Mouse (Mus musculus) layer of hippocampus, adult 9-11 months (tissue): Measurements from ENCODE around the gene Btnl9.
A peak's percentile ranks its signal among the peaks of the same experiment; 100 is the strongest.
"Not testable (repeated sequence)": the region's sequence is repeated elsewhere in the genome, so short reads cannot be mapped to it uniquely, and the experiment has no call there.

Experiments
- DNase-seq: peaks from one replicate; pipeline ENCODE4 v3.0.0; 2022

Gene Btnl9

DNA sequence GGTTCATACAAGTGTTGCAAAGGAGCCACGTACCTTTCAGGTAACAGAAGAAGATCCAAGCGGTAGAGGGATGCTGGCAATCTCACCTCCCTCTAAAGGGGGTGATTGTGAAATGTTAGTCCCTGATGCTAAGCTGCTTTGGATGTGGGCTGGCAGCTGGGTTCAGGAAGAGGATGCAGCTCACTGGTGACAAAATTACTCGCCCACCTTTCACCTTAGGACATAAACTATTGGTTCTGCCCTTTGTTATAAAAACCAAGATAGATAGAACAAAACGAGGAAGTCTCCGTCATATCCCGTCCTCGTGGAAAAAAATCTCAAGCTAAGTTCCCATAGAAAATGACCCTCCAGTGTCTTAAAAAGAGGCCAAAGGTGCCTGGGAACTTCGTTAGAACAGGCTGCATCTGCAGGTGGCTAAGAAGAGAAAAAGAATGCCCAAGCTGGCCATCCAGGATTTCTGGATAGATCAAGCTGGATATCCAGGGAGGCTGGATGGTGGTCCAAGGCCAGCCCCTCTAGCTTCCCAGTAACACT lies at the start of gene Btnl9:
Btnl9 (minus strand) TSS at position 205 of the 534 bp plus-strand sequence.
- no peak for DNase-seq

DNA sequence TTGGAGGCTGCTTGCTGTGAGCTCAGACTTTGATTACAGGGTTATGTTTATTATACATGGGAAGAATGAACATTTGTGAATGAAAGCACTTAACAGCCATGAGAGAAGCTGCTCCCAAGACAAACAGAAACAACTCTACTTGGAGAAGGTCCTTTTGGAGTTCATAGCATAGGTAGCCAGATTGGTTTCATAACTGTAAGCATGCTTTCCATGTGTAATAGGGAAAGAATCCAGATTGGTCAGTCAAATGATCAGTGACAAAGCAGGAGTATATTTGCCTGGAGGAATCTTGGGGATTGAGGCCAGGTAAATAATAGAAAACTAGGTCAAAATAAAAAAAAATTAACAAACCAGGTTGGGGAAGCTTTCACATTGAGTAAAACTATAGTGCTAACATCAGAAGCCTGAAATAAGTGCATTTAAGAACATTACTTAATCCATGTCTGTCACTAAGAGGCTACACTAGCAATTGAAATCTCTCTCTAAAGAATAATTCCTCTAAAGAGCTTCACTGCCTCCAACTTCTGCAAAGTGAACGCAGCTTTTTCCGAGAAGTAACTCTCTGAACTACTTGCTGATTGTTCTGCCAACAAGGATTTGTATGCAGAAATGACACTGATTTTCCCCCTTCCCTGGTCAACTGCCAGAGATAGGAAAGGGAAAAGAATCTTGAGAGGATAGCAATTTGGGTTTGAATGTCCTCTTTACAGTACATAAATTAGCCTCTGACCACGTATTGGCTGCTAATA lies 48.7 kb upstream of the Btnl9 start:
- DNase-seq: no peak

DNA sequence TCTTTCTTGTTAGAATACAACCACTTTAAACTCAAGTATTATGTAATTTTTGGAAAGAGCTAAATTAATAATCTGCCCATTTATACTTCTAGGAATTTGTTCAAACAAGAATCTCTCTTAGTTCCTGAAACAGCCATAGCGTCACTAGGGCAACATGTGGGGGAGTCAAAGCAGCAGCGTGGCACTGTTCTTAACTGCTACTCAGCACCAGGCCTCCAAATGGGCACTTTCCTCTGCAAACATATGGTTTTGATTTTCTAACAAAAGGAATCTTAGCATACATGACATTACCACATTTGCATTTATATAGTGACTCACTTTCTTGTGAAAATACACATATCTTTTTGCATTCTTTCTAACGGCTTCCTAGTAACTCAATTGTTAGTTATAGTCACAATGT lies 45.8 kb upstream of the Btnl9 start:
- DNase-seq: no peak

DNA sequence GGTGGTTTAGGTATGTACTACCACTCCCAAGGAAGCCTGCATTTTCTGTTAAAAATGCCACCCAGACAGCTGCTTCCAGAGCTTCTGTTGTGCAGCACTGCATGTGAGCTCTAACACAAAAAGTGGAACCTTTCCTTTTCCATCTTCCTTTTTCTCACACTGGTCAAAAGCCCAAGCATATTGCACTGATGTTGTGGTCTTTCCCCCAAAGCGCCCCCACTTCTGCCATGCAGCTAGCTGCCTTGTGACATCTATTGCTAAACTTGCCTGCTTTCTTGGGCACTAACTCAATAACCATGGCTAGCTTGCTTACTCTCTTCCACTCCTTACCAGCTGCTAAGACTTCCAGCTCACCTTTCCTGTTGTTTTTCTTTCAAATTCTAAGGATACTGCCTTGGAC lies 37.5 kb upstream of the Btnl9 start:
- no peak for DNase-seq

DNA sequence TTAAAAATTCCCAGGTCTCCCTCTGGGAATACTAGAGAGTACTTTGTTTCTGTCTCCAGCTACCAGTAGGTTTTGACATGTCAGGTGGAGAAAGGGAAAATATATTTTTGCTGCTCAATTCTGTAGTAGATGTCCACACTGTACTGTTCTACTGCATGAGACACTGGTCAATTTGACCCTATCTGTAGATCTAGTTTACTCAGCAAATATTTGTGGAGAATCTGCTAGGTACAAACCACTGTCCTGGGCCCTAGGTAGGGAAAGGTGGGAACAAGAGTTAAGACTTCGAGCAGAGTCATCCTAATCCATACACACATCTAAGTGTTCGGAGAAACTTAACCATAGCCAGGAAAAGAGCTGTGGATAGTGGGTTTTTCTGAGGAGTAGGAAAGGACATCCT lies 32.3 kb upstream of the Btnl9 start:
- no peak for DNase-seq

DNA sequence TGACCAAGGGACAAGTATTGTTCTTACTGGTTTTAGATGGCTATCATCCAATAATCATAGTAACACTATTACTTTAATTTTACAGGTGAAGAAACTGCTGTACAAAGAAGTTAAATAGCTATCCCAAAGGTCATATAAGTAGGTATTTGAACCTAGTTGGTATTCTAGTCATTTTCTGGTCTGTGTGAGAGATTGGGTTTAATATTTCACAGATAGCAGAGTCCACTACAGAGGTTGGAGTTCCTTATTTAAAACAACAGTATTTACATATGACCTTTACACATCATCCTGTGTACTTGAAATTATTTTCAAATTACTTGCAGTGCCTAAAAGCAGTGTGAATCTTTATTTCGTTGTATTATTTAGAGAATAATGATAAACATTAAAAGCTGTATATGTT lies 26.5 kb upstream of the Btnl9 start:
- no peak for DNase-seq

DNA sequence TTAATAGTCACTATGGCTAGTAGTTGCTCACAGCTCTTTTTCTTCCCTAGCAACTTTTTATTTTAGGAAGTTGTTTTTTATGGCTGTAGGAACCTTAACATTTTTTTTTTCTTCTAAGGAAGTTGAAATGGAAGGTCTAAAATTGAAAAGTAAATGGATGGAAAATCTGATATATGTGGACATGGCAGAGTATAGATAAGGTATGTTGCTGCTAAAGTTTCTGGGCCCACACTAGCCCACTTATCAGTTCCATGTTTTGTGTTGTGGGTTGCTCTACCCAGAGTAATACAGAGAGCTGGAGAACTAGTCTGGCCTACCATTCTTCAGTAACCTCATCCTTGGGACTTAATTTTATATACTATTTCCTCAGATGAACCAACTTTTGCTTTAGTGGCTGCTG lies 25.6 kb upstream of the Btnl9 start:
- no peak for DNase-seq

DNA sequence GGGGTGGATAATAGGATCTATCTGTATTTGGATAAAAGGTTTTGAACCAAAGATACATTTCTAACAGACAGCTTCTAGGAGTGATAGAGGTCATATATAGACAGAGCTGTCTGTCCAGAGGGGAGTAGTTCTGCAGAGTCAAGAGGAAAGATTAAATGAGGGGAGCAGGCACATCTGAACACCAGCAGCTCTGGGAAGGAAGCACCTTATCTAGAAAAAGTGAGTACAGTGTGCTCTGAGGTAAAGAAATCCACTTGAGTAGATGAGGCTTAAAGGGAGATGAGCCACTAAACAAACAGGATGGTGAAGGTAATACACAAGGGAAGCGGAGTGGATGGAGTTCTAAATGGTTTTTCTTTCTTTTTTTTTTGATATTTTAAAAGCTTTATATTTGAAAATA lies 20.5 kb upstream of the Btnl9 start:
- no peak for DNase-seq

DNA sequence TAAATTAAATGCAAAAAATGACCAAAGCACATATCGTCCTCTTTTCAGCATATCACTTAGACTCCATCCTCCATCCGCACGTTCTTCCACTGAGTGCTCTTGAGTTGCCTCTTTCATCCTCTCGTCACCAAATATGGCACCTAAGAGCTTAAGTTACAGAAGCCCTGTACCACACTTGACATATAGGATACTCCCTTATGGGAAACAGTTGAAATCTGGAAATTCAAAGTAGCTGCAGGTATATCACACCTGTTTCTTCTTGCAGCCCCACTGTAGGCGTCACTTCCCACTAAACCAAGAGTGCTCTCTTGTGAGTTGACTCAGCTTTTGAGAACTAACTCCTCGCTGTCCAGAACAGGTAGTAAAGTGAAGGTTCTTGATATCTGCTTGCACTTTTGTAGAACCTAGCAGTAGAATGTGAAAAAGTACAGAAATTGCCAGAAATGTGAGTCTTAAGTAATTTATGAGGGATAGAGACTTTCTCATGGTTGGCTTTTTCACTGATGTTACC lies 18.2 kb upstream of the Btnl9 start:
- DNase-seq: no peak

DNA sequence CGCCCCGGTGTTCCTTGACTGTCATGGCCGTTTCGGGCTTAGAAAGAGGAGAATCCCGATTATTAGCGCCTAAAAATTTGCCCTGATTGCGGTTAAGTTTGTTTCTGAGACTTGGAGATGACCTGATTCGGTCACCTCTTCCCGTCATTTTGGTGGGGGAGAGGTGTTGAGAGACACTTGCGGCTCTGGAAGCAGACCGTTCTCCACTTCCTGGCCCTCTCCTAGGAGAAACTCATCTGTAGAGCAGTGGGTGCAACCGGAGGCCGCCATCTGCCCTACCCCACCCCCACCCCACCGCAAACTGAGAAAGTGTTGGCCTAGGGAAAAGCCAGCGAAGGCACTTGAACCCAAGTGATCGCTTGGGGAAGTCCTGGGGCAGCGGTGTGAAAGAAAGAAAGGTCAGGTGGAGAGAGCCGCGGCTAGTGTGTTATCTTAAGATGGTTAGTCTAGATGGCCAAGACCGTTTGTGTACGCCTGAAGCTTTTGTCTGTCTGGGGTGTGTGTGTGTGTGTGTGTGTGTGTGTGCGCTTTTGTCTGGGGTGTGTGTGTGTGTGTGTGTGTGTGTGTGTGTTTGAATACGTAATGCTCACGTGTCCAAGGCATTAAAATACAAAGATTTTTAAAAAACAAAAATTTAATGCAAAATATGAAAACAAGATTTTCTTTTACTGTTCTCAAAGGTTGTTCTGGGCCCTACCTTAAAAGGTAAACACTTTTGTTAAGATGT lies 17.0 kb upstream of the Btnl9 start:
- no peak for DNase-seq

DNA sequence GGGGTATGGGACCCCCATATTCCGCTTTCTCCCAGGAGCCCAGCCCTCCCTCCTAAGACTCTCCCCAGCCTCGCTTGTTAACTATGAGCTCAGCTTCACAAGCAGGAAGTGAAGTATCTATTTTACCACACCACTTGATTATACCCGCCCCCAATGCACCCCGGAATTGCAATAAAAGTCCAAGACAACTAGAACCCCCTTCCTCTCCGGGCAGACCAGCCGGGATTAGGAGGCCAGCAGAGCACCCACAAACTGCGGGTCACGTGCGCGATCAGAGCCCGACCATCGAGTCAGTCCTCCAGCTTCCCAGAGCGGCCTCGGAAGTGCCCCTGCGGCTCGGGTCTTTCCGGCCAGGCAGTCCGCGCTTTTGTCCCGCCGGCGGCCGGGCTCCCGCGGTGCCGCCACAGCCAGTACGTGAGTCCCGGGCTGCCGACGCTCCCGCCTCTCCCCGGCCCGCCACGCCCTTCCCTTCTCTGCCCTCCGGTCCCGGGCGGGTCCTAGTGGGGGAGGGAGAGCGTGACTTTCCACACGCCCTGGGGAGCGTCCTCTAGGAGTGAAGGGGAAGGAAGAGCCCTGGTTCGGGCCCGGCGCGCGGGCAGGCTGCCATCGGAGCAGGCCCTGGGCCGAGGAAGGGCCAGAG lies 16.3 kb upstream of the Btnl9 start, which contains the start of gene Zfp62:
Zfp62 (plus strand) TSS at position 164 of the 640 bp plus-strand sequence.
- DNase-seq: peak; percentile 94

DNA sequence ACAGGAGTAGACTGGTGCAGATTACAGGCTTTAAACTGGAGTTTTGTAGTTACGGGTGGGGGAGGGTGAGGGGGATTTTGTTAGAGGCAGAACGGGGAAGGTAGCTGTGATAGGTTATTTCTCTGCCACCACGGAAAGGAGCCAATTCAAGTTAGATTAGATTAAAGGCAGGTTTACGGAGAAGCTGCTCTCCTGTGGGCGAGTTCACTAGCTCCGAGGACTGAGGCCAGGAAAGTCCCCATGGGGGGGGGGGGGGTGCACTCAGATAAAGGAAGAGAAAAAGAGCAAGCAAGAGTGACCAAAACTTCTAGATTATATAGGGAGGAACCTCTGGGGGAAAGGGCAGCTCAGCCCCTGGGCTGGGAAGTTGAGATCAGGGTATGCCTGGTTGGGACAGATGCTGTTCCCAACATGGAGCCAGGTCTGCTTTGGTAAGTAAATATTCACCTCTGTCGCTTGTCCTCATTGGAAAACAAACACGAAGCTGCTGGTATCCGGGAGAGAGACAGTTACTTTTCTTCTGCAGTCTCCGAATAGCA lies 15.6 kb upstream of the Btnl9 start:
- peak; percentile 8 for DNase-seq

DNA sequence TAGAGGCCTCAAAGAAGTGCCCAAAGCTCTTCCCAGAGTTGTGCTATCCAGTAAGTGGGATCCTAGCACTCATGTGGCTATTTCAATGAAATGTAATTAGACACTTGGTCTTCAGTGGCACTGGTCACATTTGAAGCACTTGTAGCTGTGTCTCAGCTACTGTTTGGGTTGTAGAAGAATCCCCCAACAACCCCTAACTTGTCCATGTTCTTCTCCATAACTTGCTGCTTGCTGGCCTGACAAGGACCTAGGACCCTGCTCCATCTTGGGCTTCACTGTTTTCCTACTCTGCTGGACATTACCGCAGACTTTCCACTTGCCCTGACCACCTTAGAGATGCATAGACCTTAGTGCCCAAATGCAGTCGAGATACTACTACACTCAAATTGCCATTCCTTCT lies 15.1 kb upstream of the Btnl9 start:
- no peak for DNase-seq

DNA sequence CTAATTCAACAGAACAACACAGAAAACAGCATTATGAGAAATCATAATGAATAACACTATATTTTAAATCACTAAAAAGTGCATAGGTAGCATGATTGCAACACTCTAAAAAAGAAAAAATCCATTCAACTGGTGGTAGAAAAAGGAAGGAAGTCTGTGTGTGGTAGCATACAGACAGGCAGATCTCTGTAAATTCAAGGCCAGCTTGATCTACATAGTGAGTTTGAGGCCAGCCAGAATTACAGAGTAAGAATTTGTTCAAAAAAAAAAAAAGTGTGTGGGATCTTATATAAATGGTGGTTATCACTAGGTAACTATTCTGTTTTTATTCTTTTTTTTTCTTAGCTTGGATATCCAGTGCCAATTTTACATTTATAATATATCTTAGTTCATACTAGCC lies 14.2 kb upstream of the Btnl9 start:
- no peak for DNase-seq

DNA sequence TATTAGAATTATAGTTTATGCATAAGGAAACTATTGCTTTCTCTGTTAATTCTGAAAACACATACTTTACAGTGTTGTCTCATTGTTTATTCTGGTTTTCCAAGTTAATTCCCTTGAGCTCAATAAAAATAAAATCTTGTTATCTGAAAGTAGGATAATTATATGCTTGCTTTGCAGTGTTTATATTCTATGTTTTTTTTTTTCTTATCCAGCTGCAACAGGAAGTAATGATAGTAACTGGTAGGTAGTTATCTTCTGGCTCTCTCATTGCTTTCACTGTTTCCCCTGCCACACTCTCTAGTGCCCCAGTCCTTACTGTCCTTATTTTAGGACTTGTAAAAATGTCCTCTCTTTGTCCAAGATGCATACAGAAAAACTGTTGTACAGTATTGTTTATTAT lies 13.7 kb upstream of the Btnl9 start:
- no peak for DNase-seq

DNA sequence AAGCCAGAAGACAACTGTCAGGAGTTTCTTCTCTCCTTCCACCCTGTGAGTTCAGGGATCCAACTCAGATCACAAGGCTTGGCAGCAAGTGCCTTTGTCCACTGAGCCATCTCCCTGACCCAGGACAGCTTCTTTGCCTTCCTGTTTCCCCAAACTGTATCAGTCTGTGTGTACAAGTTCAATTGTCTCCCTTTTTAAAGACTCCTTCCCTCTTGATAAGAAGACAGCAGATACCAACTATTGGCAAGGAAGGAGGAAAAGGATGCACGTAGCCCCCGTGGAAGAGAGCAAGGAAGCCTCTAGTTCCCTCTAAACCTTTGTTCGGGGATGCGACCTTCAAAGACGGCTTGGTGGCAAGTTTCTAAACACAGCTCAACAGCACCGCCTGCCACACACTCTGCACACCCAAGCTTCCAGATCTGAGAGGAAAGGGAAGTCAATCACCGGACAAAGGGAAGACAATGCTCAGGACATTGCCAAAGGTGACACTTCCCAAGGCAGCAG lies 8.9 kb upstream of the Btnl9 start:
- DNase-seq: no peak

DNA sequence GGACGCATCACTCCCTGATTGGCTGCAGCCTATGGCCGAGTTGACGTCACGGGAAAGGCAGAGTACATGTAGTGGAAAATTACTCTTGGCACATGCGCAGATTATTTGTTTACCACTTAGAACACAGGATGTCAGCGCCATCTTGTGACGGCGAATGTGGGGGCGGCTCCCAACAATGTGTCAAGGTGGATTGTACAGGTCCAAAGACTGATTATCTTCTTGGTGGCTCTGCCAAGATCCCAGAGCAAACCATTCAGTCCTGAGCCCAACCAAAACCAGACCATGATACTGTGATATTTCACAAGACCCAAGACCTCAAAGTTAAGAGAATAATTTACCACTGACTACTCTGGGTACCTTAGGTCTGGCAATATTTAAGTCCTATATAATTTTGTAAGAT lies 7.8 kb upstream of the Btnl9 start:
- not testable (repeated sequence) for DNase-seq

DNA sequence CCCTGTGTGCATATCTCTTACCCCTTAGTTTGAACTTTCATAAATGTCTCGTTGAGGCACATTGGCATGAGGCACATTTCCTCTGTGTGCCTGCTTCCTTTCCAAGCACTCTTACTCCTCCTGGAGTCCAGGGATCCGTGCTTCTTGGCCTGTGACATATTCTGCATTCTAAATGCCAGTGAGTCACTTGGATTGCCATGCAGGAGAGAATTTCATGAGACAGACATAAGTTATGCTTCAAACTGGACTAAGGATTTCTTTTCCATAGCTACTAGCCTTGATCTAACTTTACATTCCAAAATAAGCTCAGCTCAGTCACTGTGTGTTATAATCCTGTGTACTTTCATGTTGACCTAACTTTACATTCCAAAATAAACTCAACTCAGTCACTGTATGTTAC lies 4.1 kb upstream of the Btnl9 start:
- DNase-seq: no peak

DNA sequence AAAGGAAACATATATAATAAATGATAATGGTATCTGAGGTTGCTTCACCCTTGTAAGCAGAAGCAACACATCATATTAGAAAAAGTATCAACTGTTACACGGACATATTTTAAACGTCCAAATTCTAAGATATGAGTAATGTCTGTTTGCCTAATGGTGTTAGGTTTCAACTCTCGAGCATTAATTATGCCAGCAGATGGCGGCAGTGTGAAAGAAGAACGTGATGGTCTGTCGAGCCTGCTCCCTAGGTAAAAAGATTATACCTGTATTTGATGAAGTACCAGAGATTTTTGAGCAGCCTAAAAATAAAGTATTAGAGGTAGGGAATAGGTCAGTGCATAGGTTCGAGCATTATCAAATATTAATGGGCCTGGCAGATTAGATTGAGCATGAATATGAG lies 2.8 kb upstream of the Btnl9 start:
- DNase-seq: peak; percentile 27

DNA sequence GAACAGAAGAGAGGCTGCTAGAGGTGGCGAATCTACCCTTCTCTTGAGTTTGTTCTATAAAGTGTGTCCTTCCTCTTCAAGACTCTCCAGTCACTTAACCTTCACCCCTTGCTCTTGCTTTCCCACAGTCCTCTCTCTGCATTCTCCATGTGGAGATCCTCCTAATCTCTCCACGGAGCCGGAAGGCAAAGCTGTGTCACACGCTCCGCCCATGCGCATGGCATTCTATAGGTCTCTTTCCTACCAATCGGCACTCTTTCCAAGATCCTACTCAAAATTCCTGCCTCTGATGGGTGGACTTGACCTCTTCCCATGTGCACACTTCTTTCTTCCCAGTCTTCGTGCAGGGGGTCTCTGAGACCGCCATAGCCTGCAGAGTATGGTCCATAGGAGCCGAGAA lies 742 bp upstream of the Btnl9 start:
- no peak for DNase-seq

DNA sequence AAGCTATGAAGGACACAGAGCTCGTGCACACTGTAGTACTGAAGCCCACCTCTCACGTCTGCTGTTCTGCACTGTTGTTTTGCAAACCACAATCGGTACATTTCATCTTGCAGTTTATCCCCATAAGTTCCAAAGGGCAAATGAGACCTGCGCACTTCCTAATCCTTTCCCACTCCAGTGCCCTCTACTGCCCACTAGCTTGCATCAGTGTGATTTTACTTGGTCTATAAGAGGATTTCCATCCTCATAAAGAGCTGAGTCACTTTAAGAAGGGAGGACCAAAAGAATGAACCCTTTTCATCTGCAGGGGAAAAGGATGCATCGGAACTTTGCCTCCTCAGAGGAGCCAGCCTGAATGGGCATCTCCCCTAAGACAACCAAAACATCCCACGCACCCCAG lies 507 bp downstream of the Btnl9 start:
- no peak for DNase-seq

DNA sequence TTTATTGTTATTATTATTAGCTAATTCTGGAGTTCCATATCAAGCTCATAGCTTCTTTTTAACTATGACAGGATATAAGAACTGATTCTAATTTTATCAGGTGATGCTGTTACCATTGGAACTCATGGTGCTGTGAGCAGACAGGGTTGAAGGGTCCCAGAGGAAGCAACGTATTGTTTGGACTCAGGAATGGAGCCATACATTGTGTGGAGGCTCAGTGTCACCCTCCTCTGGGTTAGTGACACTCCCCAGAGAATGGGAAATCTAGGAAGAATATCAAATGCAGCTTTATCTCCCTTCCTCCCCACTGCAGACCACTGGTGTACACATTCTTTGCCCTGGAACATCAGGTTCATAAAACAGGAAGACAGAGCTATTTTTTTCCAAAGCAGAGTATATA lies 3.8 kb downstream of the Btnl9 start:
- no peak for DNase-seq
